Mouse (Mus musculus) MEL-GATA-1-ER (cell line): Measurements from ENCODE around the gene Spata2.

Source experiments
- DNase-seq: peaks from one replicate; pipeline ENCODE4 v3.0.0-alpha.2; 2012; ENCODE audit warnings: low read depth; ENCODE audit errors: extremely low read depth

Spata2 gene

GRCm38 (mm10) chr2:167483081-167483826 lies 9.4 kb downstream of the Spata2 start:
- DNase-seq: no peak

- no peak for DNase-seq
These were observed 10.0 kb downstream of the Spata2 start for GRCm38 (mm10) chr2:167482681-167483080.

GRCm38 (mm10) chr2:167479501-167479900 lies 13.2 kb downstream of the Spata2 start:
- DNase-seq: no peak

GRCm38 (mm10) chr2:167478128-167478527 lies 14.6 kb downstream of the Spata2 start:
- DNase-seq: no peak

- no peak for DNase-seq
These were observed 15.9 kb downstream of the Spata2 start for GRCm38 (mm10) chr2:167476762-167477161.

GRCm38 (mm10) chr2:167476200-167476688 lies 16.4 kb downstream of the Spata2 start:
- no peak for DNase-seq

GRCm38 (mm10) chr2:167475596-167475995 lies 17.1 kb downstream of the Spata2 start:
- DNase-seq: no peak

GRCm38 (mm10) chr2:167474218-167474617 lies 18.5 kb downstream of the Spata2 start:
- no peak for DNase-seq

- DNase-seq: no peak
These were observed 21.1 kb downstream of the Spata2 start for GRCm38 (mm10) chr2:167471585-167471984.

- DNase-seq: no peak
These were observed 22.1 kb downstream of the Spata2 start for GRCm38 (mm10) chr2:167470611-167471010.

GRCm38 (mm10) chr2:167468444-167468843 lies 24.2 kb downstream of the Spata2 start:
- DNase-seq: no peak

- no peak for DNase-seq
These were observed 25.5 kb downstream of the Spata2 start for GRCm38 (mm10) chr2:167467214-167467613.

GRCm38 (mm10) chr2:167465951-167466350 lies 26.7 kb downstream of the Spata2 start:
- no peak for DNase-seq

- DNase-seq: no peak
These were observed 28.9 kb downstream of the Spata2 start for GRCm38 (mm10) chr2:167463802-167464201.

GRCm38 (mm10) chr2:167462954-167463353 lies 29.7 kb downstream of the Spata2 start:
- DNase-seq: no peak

- DNase-seq: no peak
These were observed 33.4 kb downstream of the Spata2 start for GRCm38 (mm10) chr2:167459071-167459865.

- DNase-seq: no peak
These were observed 34.1 kb downstream of the Spata2 start for GRCm38 (mm10) chr2:167458548-167458947.

- DNase-seq: no peak
These were observed 35.5 kb downstream of the Spata2 start for GRCm38 (mm10) chr2:167457213-167457612.

- DNase-seq: no peak
These were observed 36.2 kb downstream of the Spata2 start for GRCm38 (mm10) chr2:167456361-167457020.

- no peak for DNase-seq
These were observed 38.9 kb downstream of the Spata2 start for GRCm38 (mm10) chr2:167453814-167454213.

GRCm38 (mm10) chr2:167450647-167451046 lies 42.0 kb downstream of the Spata2 start:
- DNase-seq: no peak
